Mouse (Mus musculus) hindbrain, embryonic 12.5 days (tissue): ENCODE results near the gene Cryaa. TPM values are rescaled to one million over a fixed set of nuclear protein-coding genes. Genes with fewer than 3 reads are reported as not detected.

ENCODE experiments used
- ATAC-seq: fragments of 200-750 bp; cut with Nextera tagmentation; 2 replicates; pipeline ENCODE4 v1.8.0; 2017; ENCODE audit warnings: moderate TSS enrichment; ENCODE audit not compliant: low FRiP score
- H3K27ac ChIP-seq: fragments of 300-500 bp; sonication (generic); 2 replicates; pipeline ENCODE4 v1.5.1; 2016; ENCODE audit warnings: mild to moderate bottlenecking
- H3K27me3 ChIP-seq: fragments of 300-500 bp; sonication (generic); 2 replicates; pipeline ENCODE4 v1.6.1; 2016; ENCODE audit warnings: mild to moderate bottlenecking
- H3K36me3 ChIP-seq: fragments of 300-500 bp; sonication (generic); 2 replicates; pipeline ENCODE4 v1.6.1; 2016; ENCODE audit warnings: mild to moderate bottlenecking
- H3K4me1 ChIP-seq: fragments of 300-500 bp; sonication (generic); 2 replicates; pipeline ENCODE4 v1.6.1; 2016
- H3K4me2 ChIP-seq: fragments of 300-500 bp; sonication (generic); replicated peaks from 2 replicates; pipeline ENCODE4 v1.6.1; 2016; ENCODE audit warnings: mild to moderate bottlenecking
- H3K4me3 ChIP-seq: fragments of 300-500 bp; sonication (generic); 2 replicates; pipeline ENCODE4 v1.5.1; 2016; ENCODE audit warnings: mild to moderate bottlenecking
- H3K9ac ChIP-seq: fragments of 300-500 bp; sonication (generic); 2 replicates; pipeline ENCODE4 v1.6.1; 2016; ENCODE audit warnings: mild to moderate bottlenecking, moderate library complexity
- H3K9me3 ChIP-seq: fragments of 300-500 bp; sonication (generic); replicated peaks from 2 replicates; pipeline ENCODE4 v1.6.1; 2016; ENCODE audit warnings: mild to moderate bottlenecking
- WGBS: fragments of 180-500 bp; shearing (Covaris S2); methylation state at CpG from one replicate; pipeline ENCODE4 v1.1.7; 2016; 5-methylcytosine and 5-hydroxymethylcytosine counted together
- polyA plus RNA-seq: library from polyadenylated mRNA; unstranded; fragments of >200 nt; fragmentation: Nextera tagmentation; extraction: Ambion mirVana; gene quantifications from 2 replicates; pipeline ENCODE4 v1.2.1, GENCODE M21; 2016

Gene Cryaa
- polyA plus RNA-seq: not detected in 2 replicates

GRCm38 (mm10) chr17:31677507-31677906 is at the start of gene Cryaa:
TSS of gene Cryaa (plus strand) at chr17:31677807.
- Histone ChIP-seq H3K4me2 (no peak within 1 kb of the TSS), H3K36me3 (no peaks in the 10 kb centered on the region), H3K9me3 (no peaks in the 10 kb centered on the region), H3K4me1 (no peaks in the 10 kb centered on the region), H3K27me3 (no peaks in the 10 kb centered on the region), H3K9ac (no peak within 1 kb of the TSS), H3K4me3 (no peak within 1 kb of the TSS), H3K27ac (no peak within 1 kb of the TSS)
- no peak for ATAC-seq
- WGBS: 75% methylated on average over 8 of the region's 8 CpGs

GRCm38 (mm10) chr17:31627961-31628360 is 49.6 kb upstream of the Cryaa start:
- WGBS: 93% methylated on average over 2 of the region's 2 CpGs
- Histone ChIP-seq H3K9me3 (no peaks in the 10 kb centered on the region), H3K36me3 (no peaks in the 10 kb centered on the region), H3K27ac (no peak overlapping the region), H3K4me1 (no peaks in the 10 kb centered on the region), H3K4me2 (no peak overlapping the region), H3K4me3 (no peak overlapping the region), H3K27me3 (no peaks in the 10 kb centered on the region), H3K9ac (no peak overlapping the region)
- ATAC-seq: no peak

- H3K4me2 ChIP-seq: no peak overlapping the region
- no peak overlapping the region for H3K4me3 ChIP-seq
- no peaks in the 10 kb centered on the region for H3K36me3 ChIP-seq
- H3K27ac ChIP-seq: no peak overlapping the region
- no peak overlapping the region for H3K9ac ChIP-seq
- H3K4me1 ChIP-seq: peaks cover 2% of the 10 kb centered on the region
- WGBS: 79% methylated on average over 10 of the region's 10 CpGs
- peaks cover 17% of the 10 kb centered on the region for H3K27me3 ChIP-seq
- H3K9me3 ChIP-seq: no peaks in the 10 kb centered on the region
- no peak for ATAC-seq
These were observed 46.4 kb upstream of the Cryaa start for GRCm38 (mm10) chr17:31631081-31631800.

- Histone ChIP-seq H3K4me1 (peaks cover 17% of the 10 kb centered on the region), H3K36me3 (no peaks in the 10 kb centered on the region), H3K9me3 (no peaks in the 10 kb centered on the region), H3K4me2 (no peak overlapping the region), H3K27ac (no peak overlapping the region), H3K27me3 (peaks cover 34% of the 10 kb centered on the region), H3K4me3 (no peak overlapping the region), H3K9ac (no peak overlapping the region)
- ATAC-seq: no peak
- 63% methylated on average over 6 of the region's 6 CpGs for WGBS
These were observed 44.6 kb upstream of the Cryaa start for GRCm38 (mm10) chr17:31633007-31633406.

GRCm38 (mm10) chr17:31634896-31635295 is 42.7 kb upstream of the Cryaa start:
- Histone ChIP-seq H3K9me3 (no peaks in the 10 kb centered on the region), H3K4me1 (peaks cover 18% of the 10 kb centered on the region), H3K27me3 (peaks cover 34% of the 10 kb centered on the region), H3K27ac (no peak overlapping the region), H3K9ac (no peak overlapping the region), H3K4me3 (no peak overlapping the region), H3K4me2 (no peak overlapping the region), H3K36me3 (no peaks in the 10 kb centered on the region)
- no peak for ATAC-seq
- WGBS: 73% methylated on average over 5 of the region's 5 CpGs

- Histone ChIP-seq H3K27me3 (peaks cover 34% of the 10 kb centered on the region), H3K4me2 (no peak overlapping the region), H3K4me3 (no peak overlapping the region), H3K9ac (no peak overlapping the region), H3K9me3 (no peaks in the 10 kb centered on the region), H3K4me1 (peaks cover 18% of the 10 kb centered on the region), H3K36me3 (no peaks in the 10 kb centered on the region), H3K27ac (no peak overlapping the region)
- WGBS: 59% methylated on average over 11 of the region's 11 CpGs
- no peak for ATAC-seq
These were observed 41.8 kb upstream of the Cryaa start for GRCm38 (mm10) chr17:31635781-31636180.

- 5% methylated on average over 45 of the region's 45 CpGs for WGBS
- peaks cover 34% of the 10 kb centered on the region for H3K27me3 ChIP-seq
- peak; percentile 51; the same call in 1 of the 2 replicates for ATAC-seq
- no peaks in the 10 kb centered on the region for H3K36me3 ChIP-seq
- peak overlapping the region; percentile 48 for H3K4me3 ChIP-seq
- H3K4me2 ChIP-seq: peak overlapping the region; percentile 90
- no peak overlapping the region for H3K27ac ChIP-seq
- H3K4me1 ChIP-seq: peaks cover 18% of the 10 kb centered on the region
- H3K9me3 ChIP-seq: no peaks in the 10 kb centered on the region
- H3K9ac ChIP-seq: peak overlapping the region; percentile 57
These were observed 41.2 kb upstream of the Cryaa start for GRCm38 (mm10) chr17:31636277-31636941.

GRCm38 (mm10) chr17:31636942-31637811 is 40.4 kb upstream of the Cryaa start, which contains the start of gene Cbs:
TSS of gene Cbs (minus strand) at chr17:31637238.
- 3% methylated on average over 60 of the region's 61 CpGs for WGBS
- H3K4me2 ChIP-seq: peak within 1 kb of the TSS; percentile 90
- H3K4me1 ChIP-seq: peaks cover 18% of the 10 kb centered on the region
- no peaks in the 10 kb centered on the region for H3K36me3 ChIP-seq
- peak within 1 kb of the TSS; percentile 48 for H3K4me3 ChIP-seq
- no peaks in the 10 kb centered on the region for H3K9me3 ChIP-seq
- H3K27ac ChIP-seq: no peak within 1 kb of the TSS
- H3K27me3 ChIP-seq: peaks cover 34% of the 10 kb centered on the region
- ATAC-seq: peak; percentile 91
- H3K9ac ChIP-seq: peak within 1 kb of the TSS; percentile 57

GRCm38 (mm10) chr17:31637866-31638570 is 39.6 kb upstream of the Cryaa start:
- no peak for ATAC-seq
- 59% methylated on average over 9 of the region's 9 CpGs for WGBS
- peaks cover 18% of the 10 kb centered on the region for H3K4me1 ChIP-seq
- no peak overlapping the region for H3K9ac ChIP-seq
- no peaks in the 10 kb centered on the region for H3K36me3 ChIP-seq
- H3K4me3 ChIP-seq: no peak overlapping the region
- no peak overlapping the region for H3K27ac ChIP-seq
- peaks cover 34% of the 10 kb centered on the region for H3K27me3 ChIP-seq
- H3K9me3 ChIP-seq: no peaks in the 10 kb centered on the region
- no peak overlapping the region for H3K4me2 ChIP-seq

GRCm38 (mm10) chr17:31639651-31640050 is 38.0 kb upstream of the Cryaa start:
- Histone ChIP-seq H3K36me3 (no peaks in the 10 kb centered on the region), H3K4me2 (no peak overlapping the region), H3K4me3 (no peak overlapping the region), H3K9me3 (no peaks in the 10 kb centered on the region), H3K27me3 (peaks cover 32% of the 10 kb centered on the region), H3K4me1 (peaks cover 18% of the 10 kb centered on the region), H3K9ac (no peak overlapping the region), H3K27ac (no peak overlapping the region)
- WGBS: 71% methylated on average over 4 of the region's 4 CpGs
- ATAC-seq: no peak

GRCm38 (mm10) chr17:31642331-31642730 is 35.3 kb upstream of the Cryaa start:
- H3K4me2 ChIP-seq: no peak overlapping the region
- no peak overlapping the region for H3K27ac ChIP-seq
- no peak for ATAC-seq
- H3K9me3 ChIP-seq: no peaks in the 10 kb centered on the region
- peaks cover 17% of the 10 kb centered on the region for H3K36me3 ChIP-seq
- H3K4me1 ChIP-seq: peaks cover 6% of the 10 kb centered on the region; the same call in 1 of the 2 replicates
- H3K9ac ChIP-seq: no peak overlapping the region
- H3K4me3 ChIP-seq: no peak overlapping the region
- 48% methylated on average over 8 of the region's 8 CpGs for WGBS
- H3K27me3 ChIP-seq: peaks cover 6% of the 10 kb centered on the region; the same call in 1 of the 2 replicates
